Mouse (Mus musculus) heart, postnatal 0 days (tissue): ENCODE measurements at regions not wholly inside any gene's neighbourhood (a gene's known extent, or its start where the extent isn't known, plus 50 kb on each side); places are given as distances from the start of the nearest gene placed in this dataset.

Experiments
- ATAC-seq: fragments of 200-750 bp; cut with Nextera tagmentation; 2 replicates; pipeline ENCODE4 v1.8.0; 2017; ENCODE audit warnings: low read depth, moderate number of reproducible peaks, moderate library complexity; ENCODE audit not compliant: insufficient read depth
- DNase-seq: peaks from one replicate; pipeline ENCODE4 v3.0.0-alpha.2; 2016; ENCODE audit warnings: low spot score
- H3K27ac ChIP-seq: fragments of 300-500 bp; sonication (generic); 2 replicates; pipeline ENCODE4 v1.5.1; 2014; ENCODE audit warnings: low read depth, mild to moderate bottlenecking
- H3K27me3 ChIP-seq: fragments of 300-500 bp; sonication (generic); 2 replicates; pipeline ENCODE4 v1.6.1; 2014; ENCODE audit warnings: low read length, mixed read lengths; ENCODE audit not compliant: control insufficient read depth, insufficient read depth
- H3K36me3 ChIP-seq: fragments of 300-500 bp; sonication (generic); replicated peaks from 2 replicates; pipeline ENCODE4 v1.6.1; 2014; ENCODE audit warnings: low read length, mixed read lengths; ENCODE audit not compliant: control insufficient read depth, insufficient read depth
- H3K4me1 ChIP-seq: fragments of 300-500 bp; sonication (generic); 2 replicates; pipeline ENCODE4 v1.6.1; 2014; ENCODE audit warnings: antibody characterized with exemption; ENCODE audit not compliant: control insufficient read depth, insufficient read depth
- H3K4me2 ChIP-seq: fragments of 300-500 bp; sonication (generic); 2 replicates; pipeline ENCODE4 v1.6.1; 2014; ENCODE audit warnings: low read depth, mild to moderate bottlenecking, low read length, moderate library complexity
- H3K4me3 ChIP-seq: fragments of 300-500 bp; sonication (generic); 2 replicates; pipeline ENCODE4 v1.5.1; 2014; ENCODE audit warnings: low read depth, low read length
- H3K9ac ChIP-seq: fragments of 300-500 bp; sonication (generic); replicated peaks from 2 replicates; pipeline ENCODE4 v1.6.1; 2014; ENCODE audit warnings: low read depth, low read length, mixed read lengths
- H3K9me3 ChIP-seq: fragments of 300-500 bp; sonication (generic); replicated peaks from 2 replicates; pipeline ENCODE4 v1.6.1; 2016; ENCODE audit warnings: low read length; ENCODE audit not compliant: control insufficient read depth
- CTCF ChIP-seq: IDR thresholded peaks from 2 replicates; pipeline ENCODE4 v1.5.1; 2016; ENCODE audit warnings: antibody characterized with exemption, control low read depth, low read depth
- EP300 ChIP-seq: IDR thresholded peaks from 2 replicates; pipeline ENCODE4 v1.6.1; 2016; ENCODE audit warnings: antibody characterized with exemption, low read depth
- WGBS: fragments of 180-500 bp; shearing (Covaris S2); extraction: QIAGEN DNeasy Blood & Tissue Kit; methylation state at CpG from one replicate; pipeline ENCODE4 v1.1.7; 2014; 5-methylcytosine and 5-hydroxymethylcytosine counted together

DNA sequence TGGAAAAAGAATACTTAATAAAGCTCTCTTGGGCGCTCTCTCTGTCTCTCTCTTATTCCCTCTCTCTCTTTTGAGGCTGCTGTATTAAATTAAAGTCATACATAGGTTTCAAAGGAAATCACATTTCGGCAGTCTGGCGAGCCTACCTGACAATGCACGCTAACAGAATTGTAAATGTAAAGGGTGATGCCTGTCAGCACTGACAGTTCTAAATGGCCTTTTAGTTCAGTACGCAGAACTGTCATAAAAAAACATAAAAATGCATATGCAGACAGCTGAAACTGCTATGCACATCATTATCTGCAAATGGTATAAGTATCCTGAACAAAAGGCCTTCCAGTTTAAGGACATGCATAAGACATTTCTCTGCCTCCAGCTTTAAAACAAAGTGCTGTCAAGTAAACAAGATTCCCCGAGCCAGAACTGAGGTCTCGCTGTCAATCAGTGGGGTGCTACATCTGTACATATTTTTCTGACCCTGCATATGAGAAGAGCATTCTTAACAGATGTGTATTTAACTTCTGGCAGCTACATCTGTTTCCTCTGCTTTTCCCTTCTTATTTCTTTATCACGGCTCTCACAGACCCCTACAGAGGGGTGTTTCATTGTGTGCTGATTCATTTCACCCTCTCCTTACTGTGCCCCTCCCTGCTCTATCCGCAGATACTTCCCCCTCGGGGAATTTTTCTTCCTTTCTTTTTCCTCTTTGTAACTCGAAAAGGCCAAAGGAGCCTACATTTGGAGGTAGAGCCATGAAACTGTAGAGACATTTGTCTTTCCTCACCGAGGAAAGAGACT lies 574.5 kb downstream of the Ebf1 start:
- Histone ChIP-seq H3K9me3 (no peaks in the 10 kb centered on the region), H3K36me3 (no peaks in the 10 kb centered on the region), H3K4me1 (no peaks in the 10 kb centered on the region), H3K27ac (no peak overlapping the region), H3K4me2 (no peak overlapping the region), H3K4me3 (no peak overlapping the region), H3K27me3 (no peaks in the 10 kb centered on the region), H3K9ac (no peak overlapping the region)
- TF ChIP-seq CTCF = no peak
- TF ChIP-seq EP300 = no peak
- 62% methylated on average over 12 of the region's 12 CpGs for WGBS
- no peak for ATAC-seq
- no peak for DNase-seq

DNA sequence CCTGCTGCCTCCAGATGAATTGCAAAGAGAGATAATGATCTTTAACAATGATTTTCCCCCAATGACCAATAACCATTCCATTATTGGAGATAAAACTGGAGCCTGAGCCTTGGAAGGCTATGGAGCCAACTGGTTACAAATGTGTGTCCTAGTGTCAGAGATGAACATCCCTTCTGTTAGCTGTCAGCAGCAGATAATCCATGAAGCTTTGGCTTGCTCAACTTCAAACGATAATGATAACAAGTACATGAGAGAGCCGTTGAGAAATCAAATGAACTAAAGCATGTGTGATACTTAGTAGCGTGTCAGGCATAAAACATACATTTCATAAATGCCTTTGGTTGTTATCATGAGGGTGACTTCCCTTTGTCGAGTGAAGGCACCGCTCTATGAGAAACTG lies 576.2 kb downstream of the Ebf1 start:
- WGBS = 67% methylated on average over 5 of the region's 5 CpGs
- no peak for TF ChIP-seq CTCF
- TF ChIP-seq EP300 = no peak
- H3K4me2 ChIP-seq = no peak overlapping the region
- no peaks in the 10 kb centered on the region for H3K36me3 ChIP-seq
- ATAC-seq (no peak), DNase-seq (no peak)
- H3K9me3 ChIP-seq = no peaks in the 10 kb centered on the region
- H3K9ac ChIP-seq = no peak overlapping the region
- no peak overlapping the region for H3K4me3 ChIP-seq
- H3K27ac ChIP-seq = no peak overlapping the region
- H3K27me3 ChIP-seq = no peaks in the 10 kb centered on the region
- H3K4me1 ChIP-seq = no peaks in the 10 kb centered on the region

DNA sequence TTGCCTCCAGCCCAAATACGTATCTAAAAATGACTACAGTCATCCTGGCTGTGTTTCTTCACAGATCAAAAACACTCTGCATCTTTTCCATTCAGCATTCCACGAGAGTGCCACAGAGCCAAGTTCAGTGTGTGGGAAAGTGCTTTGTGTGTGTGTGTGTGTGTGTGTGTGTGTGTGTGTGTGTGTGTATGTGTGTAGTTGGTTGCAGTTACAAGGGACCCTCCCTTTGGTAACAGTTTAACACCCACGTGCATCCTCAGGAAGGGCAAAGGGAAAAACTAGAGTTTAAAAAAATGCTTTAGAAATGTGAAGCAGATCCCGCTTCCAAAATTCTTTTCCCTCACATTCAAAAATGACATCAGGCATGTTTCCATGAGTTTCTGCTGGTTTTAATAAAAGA lies 582.4 kb downstream of the Ebf1 start:
- 50% methylated on average over 4 of the region's 4 CpGs for WGBS

DNA sequence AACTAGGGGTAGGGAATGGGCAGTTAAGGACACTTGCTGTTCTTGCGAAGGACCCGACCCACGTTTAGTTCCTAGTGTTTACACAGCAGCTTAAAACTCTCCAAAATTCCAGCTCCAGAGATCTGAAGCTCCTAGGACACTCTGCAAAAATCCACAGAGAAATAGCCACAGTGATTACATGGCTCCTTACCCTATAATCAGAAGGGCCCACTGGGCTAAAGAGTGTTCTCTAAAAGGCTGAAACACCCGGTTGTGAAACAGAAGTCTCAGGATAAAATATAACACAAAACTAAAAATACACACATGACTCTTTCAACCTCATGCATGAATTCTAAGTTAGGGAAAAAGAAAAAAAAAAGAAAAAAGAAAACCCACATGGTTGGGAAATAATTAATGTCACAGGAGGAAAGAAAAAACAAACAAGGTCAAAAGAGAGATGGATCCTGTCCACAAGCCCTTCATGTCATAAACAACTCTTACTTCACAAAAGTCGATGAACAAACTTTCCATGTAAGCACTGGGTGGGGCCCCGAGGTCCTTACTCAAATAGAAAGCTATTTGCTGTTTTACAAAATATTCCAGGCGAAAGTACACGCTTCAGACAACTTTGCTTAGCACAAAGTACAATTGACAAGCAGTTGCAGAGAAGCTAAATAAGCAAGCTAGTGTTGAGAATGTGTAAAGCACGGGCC lies 583.7 kb downstream of the Ebf1 start:
- no peaks in the 10 kb centered on the region for H3K9me3 ChIP-seq
- TF ChIP-seq EP300 = no peak
- no peak for TF ChIP-seq CTCF
- H3K4me2 ChIP-seq = no peak overlapping the region
- H3K4me1 ChIP-seq = no peaks in the 10 kb centered on the region
- no peak overlapping the region for H3K9ac ChIP-seq
- no peaks in the 10 kb centered on the region for H3K27me3 ChIP-seq
- ATAC-seq = no peak
- no peak overlapping the region for H3K27ac ChIP-seq
- no peaks in the 10 kb centered on the region for H3K36me3 ChIP-seq
- DNase-seq = no peak
- 72% methylated on average over 9 of the region's 9 CpGs for WGBS
- H3K4me3 ChIP-seq = no peak overlapping the region

More for the DNA sequence above, 582.4 kb downstream of the Ebf1 start:
- no peak overlapping the region for H3K9ac ChIP-seq
- H3K4me3 ChIP-seq = no peak overlapping the region
- DNase-seq (no peak), ATAC-seq (no peak)
- no peaks in the 10 kb centered on the region for H3K4me1 ChIP-seq
- no peaks in the 10 kb centered on the region for H3K36me3 ChIP-seq
- no peak overlapping the region for H3K4me2 ChIP-seq
- H3K9me3 ChIP-seq = no peaks in the 10 kb centered on the region
- no peaks in the 10 kb centered on the region for H3K27me3 ChIP-seq
- TF ChIP-seq EP300 = no peak
- no peak for TF ChIP-seq CTCF
- no peak overlapping the region for H3K27ac ChIP-seq

DNA sequence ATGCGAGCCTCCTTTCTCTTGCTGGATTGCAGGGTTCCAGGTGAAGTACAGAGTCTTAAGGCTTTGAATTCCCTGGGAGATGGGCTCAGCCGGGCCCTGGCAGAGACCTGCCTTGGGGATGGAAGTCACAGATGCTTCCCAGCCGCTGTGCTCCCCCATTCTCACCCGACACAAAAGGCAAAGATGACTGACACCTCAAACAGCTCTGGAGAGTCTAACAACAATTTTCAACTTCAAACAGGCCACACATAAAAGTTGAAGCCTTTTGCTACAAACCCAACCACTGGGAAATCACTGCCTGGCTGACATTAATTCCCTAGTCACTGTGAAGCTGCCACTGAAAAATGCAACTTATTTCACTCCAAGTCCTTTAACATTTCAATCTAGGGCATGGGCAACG lies 586.3 kb downstream of the Ebf1 start:
- H3K4me1 ChIP-seq = no peaks in the 10 kb centered on the region
- ATAC-seq (no peak), DNase-seq (no peak)
- TF ChIP-seq CTCF (no peak), EP300 (no peak)
- H3K4me2 ChIP-seq = no peak overlapping the region
- no peak overlapping the region for H3K9ac ChIP-seq
- H3K27me3 ChIP-seq = no peaks in the 10 kb centered on the region
- 65% methylated on average over 5 of the region's 5 CpGs for WGBS
- no peak overlapping the region for H3K27ac ChIP-seq
- H3K4me3 ChIP-seq = no peak overlapping the region
- no peaks in the 10 kb centered on the region for H3K36me3 ChIP-seq
- no peaks in the 10 kb centered on the region for H3K9me3 ChIP-seq
